Mouse (Mus musculus): ENCODE data around the gene Ager.

DNA sequence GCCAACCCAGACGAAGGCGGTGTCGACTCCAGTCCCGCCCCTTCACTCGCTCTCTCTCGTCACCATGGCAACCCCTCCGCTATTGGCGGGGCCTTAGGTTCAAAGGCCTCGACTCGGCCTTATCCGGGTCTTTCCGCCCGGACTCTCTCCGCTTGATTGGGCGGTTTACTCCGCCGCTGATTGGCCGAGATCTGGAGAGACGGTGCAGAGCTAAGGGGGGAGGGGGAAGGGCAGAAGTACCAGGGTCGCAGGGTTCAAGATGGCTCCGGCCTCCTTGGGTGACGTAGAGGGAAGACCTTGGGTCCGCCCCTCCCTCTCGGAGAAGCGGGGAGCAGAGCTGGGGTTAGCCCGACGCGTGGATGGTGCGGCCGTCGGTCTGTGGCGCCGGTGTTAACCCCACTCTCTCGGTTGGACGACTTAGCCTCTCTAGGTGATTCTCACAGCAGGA is 6.4 kb downstream of the Ager start, which contains the start of gene Agpat1:
- TF ChIP-seq CTCF (conservative IDR thresholded peaks at IDR 0.05; ENCODE audit: low read length): no peak
- TF ChIP-seq POU5F1 (IDR thresholded peaks at IDR 0.05; ENCODE audit: borderline replicate concordance, low read length): no peak
